Mouse (Mus musculus) left cerebral cortex, postnatal 14 days (tissue): ENCODE data around the gene Ccdc141. TPM values are rescaled to one million over a fixed set of nuclear protein-coding genes. Genes with fewer than 3 reads are reported as not detected.

Experiments used
- DNase-seq, 2 experiments: peaks; one replicate each; pipeline ENCODE4 v3.0.0; 2021 to 2022; ENCODE audit warnings: low spot score in 2 of 2, mixed read lengths in 1 of 2
- intact Hi-C: fragments of 180-260 bp; cut with DNase I; formaldehyde crosslinking; loops from one replicate; pipeline ENCODE4 v1.15.1; 2025
- total RNA-seq, 2 experiments: library from RNA; stranded (reverse); gene quantifications; 2 replicates each; pipeline ENCODE4 v1.2.3; 2021

Ccdc141 gene
- total RNA-seq, 2 experiments from 2014 or later: 23.5 to 34.0 TPM

DNA sequence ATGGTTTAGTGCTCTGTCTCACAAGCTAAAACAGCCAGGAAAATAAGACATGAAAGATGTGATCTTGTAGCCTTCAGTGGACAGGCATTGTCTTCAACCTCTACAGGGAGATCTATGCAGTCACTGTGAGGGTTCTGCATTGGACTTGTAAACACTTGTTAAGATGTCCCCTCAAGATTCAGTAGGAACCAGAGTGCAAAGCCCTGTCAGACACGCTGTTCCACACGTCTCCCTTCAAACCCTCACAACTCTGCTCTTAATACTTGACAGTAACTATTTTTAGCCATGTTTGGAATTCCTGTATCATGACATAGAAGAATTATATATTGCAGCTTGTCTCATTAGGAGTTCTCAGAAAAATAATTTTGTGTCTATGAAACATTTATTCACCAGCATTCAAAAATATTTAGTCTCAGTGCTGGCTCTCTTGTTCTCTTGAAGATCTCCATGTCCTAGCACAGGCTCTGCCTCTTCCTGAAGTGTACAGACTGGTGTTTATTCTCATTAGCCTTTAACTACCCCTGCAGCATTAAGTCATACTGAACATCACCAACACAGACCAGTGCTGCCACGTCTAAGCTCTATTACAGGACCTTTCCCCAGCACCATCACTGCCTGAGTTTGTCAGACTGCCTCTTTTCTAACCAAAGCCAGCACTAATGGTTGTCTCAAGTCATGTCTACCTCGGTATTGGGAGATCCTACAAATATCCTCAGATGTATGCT is 12.0 kb upstream of the Ccdc141 start:
- intact Hi-C loops: no loop called here
- no peak for DNase-seq

DNA sequence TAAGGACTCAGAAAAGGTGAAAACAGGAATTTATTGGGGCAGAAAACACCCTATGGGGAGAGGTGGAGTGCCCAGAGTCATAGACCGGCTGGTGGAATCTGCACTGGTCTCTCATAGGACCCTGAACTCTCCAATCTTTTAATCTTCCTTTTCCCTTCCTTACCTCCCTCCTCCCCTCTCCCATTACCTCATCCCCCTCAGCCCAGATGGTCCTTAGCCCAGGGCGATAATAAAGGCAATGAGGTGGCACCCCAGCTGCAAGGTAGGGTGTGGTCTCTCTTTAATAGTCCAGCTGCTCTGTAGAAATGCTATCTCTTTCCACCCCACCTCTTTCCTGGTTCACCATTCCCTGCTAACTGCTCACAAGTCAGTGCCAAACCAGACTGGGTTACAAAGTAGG is 7.0 kb upstream of the Ccdc141 start:
- DNase-seq: no peak
- intact Hi-C loops: loop anchor here (10.0 kb wide), 1 partner anchor 113 kb away; no protein-coding TSS in a partner anchor

DNA sequence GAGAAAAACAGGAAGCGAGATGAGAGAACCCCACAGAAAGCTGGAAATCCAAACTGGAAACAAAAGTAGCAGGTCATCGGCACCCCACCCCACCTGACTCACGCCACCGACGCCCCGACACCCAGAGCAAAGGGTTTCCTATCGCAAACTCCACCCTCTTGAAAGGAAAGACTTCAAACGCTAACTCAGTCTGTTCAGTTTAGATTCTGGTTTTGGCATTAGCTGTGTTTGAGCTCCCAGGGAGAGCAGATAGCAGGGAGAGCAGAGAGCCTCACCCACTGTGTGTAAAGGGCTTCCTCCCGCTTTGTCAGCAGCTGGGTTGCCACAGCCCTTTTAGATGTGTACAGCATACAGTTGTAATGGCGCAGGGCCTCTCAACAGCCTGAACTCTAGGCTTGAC is 6.0 kb upstream of the Ccdc141 start:
- intact Hi-C loops: loop anchor here (10.0 kb wide), 1 partner anchor 112 kb away; no protein-coding TSS in a partner anchor
- no peak for DNase-seq

DNA sequence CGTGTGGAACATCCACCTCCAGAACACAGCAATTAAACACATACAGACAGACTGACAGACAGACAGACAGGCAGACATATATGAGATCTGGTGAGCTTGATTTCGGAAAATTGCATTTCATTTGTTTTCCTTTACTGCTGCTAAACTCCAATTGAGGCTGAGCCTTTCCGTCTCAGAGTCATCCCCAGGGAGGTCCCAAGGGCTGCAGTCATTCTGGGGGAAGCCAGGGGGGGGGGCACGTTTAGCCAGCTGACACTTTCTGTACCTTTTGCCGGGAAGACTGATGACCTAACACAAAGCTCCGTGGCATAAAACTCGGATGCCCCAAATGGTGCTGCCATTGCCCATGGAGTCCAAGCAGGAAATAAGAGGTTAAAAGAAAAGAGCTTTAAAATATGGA is 5.0 kb upstream of the Ccdc141 start:
- DNase-seq: no peak
- intact Hi-C loops: loop anchor here (10.0 kb wide), 1 partner anchor 111 kb away; no protein-coding TSS in a partner anchor

DNA sequence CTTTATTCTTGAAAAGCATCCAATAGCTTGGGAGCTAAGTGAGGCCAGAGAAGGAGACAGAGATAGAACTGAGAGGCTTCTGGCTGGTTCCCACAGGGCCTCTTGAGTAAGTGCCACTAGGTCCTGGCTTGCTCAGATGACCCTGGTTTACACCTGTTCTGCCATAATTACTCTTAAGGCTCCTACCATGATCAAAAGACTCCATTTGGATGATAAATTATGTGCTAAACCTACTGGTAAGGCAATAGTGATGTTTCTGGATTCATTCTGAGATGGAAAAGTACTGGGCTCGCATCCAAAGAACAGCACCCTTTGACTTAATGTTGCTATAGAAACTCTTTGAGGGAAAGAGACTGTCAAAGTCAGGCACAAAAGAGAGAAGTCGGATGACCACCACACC is 3.9 kb upstream of the Ccdc141 start:
- DNase-seq: no peak
- intact Hi-C loops: loop anchor here (10.0 kb wide), 1 partner anchor 110 kb away; no protein-coding TSS in a partner anchor

DNA sequence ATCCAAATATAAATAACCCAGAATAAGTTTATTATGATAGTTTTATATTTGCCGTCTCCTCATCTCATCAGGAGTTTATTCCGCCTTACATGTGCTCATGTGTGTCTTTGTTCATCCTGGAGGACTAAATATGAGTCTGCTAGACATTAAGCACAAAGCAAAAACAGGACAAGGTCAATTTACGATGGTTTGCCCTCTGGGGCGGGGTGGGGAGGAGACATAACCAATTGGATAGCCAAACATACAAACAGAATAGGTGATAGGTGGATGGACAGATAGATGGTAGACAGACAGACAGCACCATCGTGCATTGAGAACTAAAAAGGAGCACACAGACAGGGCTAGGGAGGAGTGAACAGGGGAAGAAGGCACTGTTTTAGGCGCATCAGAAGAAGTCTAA is 3.4 kb upstream of the Ccdc141 start:
- DNase-seq: no peak
- intact Hi-C loops: loop anchor here (10.0 kb wide), 1 partner anchor 109 kb away; no protein-coding TSS in a partner anchor

DNA sequence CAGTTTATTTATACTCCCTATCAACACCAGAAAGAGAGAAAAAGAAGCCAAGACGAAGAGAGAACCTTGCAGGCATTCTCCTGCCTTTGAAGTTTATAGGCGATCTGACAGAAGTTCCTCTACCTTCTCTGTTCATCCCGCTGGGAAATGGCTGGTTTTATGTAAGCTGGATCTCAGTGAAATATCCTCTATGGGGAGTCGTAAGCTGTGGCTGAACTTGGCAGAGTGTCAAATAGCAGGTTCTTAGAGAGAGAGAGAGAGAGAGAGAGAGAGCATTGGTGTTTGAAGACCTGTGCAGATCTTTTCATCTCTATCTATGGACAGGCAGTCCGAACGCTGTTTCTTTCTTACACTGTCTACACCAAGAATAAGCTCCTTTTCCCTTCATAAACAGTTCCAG is 2.9 kb upstream of the Ccdc141 start:
- intact Hi-C loops: loop anchor here (10.0 kb wide), 1 partner anchor 109 kb away; no protein-coding TSS in a partner anchor
- DNase-seq: no peak

DNA sequence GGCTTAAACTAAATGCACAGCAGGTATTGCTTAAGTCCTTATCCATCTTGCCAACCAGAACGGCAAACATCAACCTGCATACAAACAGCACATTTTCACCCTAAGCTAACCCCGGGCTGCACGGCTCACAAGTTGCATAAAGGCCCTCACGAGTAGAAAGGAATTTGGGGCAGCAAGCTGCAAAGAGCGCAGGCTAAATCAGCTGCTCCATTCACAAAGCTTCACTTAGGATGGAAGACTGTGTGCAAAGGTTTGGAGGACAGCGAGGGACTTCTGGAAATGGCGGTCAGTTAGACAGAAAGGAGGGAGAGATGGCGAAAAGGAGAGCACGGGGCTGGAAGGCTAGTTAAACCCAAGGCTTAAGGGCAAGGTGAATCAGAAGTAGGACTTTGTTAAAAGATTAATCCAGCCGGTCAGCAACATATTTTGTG is 1.8 kb upstream of the Ccdc141 start:
- DNase-seq: no peak
- intact Hi-C loops: loop anchor here (10.0 kb wide), 1 partner anchor 107 kb away; no protein-coding TSS in a partner anchor

DNA sequence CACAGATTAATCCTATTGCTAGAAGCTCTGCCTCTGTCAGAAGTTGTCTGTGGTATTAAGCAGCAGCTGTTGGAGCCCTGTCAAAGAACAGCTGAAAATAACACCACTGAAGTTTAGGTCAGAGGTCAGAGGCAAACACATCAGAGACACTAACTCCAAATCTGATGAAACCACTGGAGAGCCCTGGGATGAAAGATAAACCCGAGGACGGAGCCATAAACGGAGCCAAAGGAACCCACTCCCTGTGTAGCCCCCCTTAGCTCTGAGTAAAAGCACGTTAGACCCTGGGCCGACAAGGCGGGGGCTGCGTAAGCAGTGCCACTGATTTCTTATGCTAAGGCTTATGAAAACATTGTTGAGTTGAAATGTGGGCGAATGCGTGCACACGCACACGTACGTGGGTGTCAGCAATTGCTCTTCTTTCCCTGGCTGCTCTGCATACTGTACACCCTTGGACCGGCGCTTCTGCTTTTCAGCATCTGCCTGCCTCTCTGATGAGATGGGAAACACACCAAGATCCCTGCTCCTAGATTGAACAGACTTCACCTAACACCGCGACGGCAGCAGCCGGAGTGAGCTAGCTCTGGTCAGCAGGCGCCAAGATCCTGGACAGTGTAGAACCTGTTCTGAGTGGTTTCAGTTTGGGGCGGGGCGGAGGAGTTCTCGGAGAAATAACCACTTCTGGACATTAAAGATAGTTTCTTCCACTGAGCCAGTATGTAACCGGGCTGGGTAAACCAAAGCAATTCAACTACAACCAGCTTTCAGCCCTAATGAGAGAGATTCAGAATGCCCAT is 1.2 kb upstream of the Ccdc141 start:
- DNase-seq: peak; percentile 41 to 52
- intact Hi-C loops: loop anchor here (10.0 kb wide), 1 partner anchor 107 kb away; no protein-coding TSS in a partner anchor

DNA sequence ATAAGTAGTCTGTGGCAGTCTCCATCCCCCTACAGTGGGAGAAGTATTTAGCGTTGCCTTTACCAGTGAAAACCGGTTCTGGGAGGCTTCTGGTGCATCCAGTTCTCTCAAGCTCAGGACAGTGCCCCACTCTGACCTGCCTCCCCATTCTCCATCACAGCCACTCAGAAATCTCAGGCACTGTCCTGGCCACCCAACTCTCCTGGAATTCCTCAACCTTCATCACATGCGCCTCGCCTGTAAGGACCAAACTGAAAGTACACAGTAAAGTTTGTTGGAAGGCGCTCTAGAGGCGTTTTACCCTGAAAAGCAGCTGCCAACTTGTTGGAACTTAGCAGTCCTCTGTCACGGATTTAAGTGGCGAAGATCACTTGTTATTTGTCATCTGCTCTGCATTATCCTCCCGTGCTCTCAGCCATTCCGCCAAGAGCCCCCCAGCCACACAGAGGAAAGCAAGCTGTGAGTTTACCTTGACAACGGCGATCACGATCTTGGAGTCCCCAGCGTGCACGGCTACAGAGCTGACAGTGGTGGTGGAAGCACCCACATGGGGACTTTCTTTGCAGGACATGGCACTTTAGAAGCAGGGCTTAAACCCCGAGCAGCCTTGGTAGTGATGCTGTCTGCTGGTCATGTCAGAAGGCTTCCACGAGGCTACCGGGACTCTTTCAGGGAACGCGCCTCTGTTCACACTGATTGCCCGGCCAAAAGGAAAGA is 362 bp downstream of the Ccdc141 start:
- intact Hi-C loops: loop anchor here (10.0 kb wide), 1 partner anchor 105 kb away; no protein-coding TSS in a partner anchor
- DNase-seq: no peak

DNA sequence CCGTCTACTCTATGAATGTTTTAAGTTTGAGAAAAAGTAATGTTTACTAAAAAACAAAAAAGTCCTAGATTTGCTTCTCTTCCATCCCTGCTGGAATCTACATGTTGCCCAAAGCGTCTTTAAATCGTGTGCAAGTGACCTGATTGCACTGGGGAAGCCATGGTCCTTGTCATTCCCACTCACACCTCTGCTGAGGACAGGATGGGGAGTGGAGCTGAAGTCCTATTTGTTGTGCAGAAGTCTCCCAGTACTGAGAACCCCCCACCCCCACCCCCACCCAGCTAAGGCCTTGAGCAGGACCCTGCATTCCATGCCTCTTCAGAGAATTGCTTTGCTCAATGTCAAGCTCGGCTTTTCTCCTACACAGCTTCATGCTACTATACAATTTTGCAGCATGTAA is 1.2 kb downstream of the Ccdc141 start:
- DNase-seq: no peak
- intact Hi-C loops: no loop called here

DNA sequence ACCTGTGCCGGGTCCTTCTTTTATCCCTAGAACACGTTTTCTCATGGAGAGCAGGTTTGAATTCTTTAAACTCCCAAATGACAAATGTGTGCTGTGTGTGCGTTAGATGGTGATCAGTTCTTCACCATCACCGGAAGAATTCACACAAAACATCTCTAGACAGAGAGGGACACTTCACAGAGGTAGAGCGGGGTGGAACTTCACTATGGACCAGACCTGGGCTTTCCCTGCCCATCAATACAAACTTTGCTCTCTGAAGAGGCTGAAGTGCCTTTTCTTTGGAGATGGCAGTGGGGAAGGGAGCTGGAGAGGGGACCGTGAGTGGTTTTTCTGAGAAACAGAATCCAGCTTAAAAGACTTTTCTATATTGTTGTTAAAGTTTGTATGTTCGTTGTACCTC is 1.7 kb downstream of the Ccdc141 start:
- intact Hi-C loops: no loop called here
- no peak for DNase-seq

DNA sequence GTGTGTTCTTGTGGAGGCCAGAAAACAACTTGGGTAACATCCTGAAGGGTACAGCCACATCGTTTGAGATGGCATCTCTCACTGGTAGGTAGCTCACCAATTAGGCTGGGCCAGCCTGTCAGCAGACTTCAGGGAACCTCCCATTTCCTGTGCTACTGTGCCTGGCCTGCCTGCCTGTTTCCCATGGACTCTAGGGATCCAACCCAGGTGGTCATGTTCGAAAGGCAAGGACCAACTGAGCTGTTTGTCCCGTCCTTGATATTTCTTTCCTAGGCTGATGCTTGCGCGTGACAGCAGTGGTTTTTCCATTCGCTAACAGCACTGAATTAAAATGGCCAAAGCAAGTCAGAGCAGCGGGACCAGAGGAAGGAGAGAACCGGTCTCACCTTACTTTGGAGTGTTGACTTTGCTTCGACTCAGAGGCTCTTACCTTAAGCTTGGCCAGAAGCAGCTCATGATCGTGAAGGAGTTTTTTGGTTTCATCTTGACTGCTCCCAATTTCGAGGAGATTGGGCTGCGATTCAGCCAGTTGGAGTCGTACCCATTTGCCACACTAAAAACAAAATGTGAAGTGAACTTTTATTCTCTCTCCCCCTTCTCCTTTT is 2.3 kb downstream of the Ccdc141 start:
- intact Hi-C loops: no loop called here
- DNase-seq: no peak

DNA sequence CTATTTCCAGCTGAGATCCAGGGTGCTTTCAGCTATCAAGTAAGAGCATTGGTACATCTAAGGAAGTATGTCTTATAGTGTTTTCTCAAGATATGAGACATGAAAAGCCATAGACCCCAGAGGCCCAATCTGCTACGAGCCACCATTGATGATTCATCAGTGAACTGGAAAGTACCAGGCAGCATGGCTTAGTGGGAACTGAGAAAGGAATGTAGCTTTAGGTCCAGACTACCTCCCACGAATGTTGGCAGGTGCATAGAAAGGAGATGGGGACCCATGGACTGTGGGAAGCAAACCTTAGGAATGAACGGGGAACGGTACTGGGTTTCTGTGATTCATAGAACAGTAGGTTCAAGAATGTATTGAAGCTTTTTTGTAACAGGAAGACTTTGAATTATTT is 4.1 kb downstream of the Ccdc141 start:
- intact Hi-C loops: no loop called here

DNA sequence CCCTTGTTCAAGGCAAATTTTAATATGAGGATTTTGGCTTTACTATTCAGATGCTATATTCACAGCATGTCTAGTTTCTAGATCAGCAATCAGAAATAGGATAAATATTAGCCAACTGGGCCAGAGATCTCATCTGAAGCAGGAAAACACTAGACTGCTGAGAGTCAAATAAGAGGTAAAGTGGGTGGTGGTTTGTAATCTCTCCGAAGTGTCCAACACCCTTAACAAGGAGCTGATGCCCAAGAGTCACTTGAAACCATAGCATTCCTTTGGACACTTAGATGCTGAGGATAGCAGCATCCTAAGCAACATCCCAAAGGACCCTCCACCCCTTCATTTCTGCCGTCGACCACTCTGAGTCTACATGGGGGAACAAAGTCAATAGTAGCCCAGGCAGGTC is 5.8 kb downstream of the Ccdc141 start:
- no peak for DNase-seq
- intact Hi-C loops: no loop called here

More for the DNA sequence above, 4.1 kb downstream of the Ccdc141 start:
- no peak for DNase-seq

DNA sequence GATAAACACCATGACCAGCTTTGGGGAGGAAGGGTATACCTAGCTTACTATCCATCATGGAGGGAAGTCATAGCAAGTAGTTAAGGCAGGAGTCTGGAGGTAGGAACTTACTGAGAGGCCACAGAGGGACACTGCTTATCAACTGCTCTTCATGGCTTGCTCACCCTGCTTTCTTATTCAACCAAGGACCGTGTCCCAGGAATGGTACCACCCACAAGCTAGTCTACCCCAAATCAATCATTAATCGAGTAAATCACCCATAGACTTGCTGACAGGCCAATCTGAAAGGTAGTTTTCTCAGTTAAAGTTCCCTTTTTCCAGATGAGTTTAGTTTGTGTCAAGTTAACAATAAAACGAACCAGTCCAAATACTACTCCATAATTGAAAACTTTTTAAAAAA is 7.1 kb downstream of the Ccdc141 start:
- intact Hi-C loops: no loop called here
- DNase-seq: no peak

DNA sequence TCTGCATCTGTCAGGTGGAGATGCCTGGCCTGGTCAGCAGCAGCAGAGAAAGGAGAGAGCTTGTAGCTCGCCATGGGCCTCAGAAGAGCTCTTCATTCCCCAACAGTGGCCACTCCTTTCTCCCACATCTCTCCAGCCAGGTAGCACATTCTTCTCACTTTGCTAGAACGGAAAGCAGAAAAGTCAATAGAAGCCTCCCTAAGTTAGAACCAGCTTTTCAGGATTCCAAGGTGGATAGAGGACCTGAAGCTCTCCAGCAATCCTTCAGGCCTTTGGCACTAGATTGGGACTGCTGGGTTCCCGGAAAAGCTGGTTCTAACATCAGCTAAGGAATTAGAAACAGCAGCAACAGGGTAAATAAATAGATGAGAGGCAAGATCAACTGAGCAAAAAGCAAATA is 8.3 kb downstream of the Ccdc141 start:
- intact Hi-C loops: no loop called here
- DNase-seq: no peak

DNA sequence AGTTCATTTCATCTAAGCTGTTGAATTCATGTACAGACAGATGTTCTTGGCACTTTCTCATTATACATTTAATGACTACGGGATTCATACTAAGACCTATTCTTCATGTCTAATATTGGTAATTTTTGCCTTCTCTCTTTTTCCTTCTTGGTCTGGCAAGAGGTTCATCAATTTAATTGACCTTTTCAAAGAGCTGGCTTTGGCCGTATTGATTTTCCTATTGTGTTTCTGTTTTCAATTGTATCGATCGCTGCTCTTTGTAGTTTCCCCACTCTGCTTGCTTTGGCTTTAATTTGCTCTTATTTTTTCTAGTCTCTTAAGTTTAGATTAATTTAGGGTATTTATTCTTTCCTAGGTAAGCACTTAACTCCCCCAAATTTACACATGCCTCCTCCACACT is 12.9 kb downstream of the Ccdc141 start:
- DNase-seq: no peak
- intact Hi-C loops: no loop called here

DNA sequence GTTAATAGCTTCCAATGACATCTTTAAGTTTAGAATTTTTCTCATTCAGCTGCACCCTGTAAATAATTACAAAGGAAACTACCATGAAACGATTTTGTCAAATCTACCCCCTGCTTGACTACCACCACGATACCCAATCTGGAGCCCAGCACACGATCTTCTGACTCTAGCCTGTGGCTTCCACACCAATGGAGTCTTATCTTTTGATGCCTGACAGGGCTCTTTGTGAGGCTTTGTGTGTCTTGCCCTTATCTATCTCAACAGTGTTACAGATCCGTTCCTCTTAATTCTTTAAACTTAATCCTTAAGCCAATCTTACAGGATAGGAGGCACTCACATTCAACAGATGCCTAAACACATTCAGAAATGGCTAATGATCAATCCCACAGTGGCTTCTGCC is 16.4 kb downstream of the Ccdc141 start:
- DNase-seq: no peak
- intact Hi-C loops: no loop called here
